Mouse (Mus musculus): ENCODE data around the gene Cyp4a29. TPM values are rescaled to one million over a fixed set of nuclear protein-coding genes. Genes with fewer than 3 reads are reported as not detected.
"Not testable (repeated sequence)": the region's sequence is repeated elsewhere in the genome, so short reads cannot be mapped to it uniquely, and the experiment has no call there.

Cyp4a29 gene
- total and polyA plus RNA-seq, 3 experiments = not detected

DNA sequence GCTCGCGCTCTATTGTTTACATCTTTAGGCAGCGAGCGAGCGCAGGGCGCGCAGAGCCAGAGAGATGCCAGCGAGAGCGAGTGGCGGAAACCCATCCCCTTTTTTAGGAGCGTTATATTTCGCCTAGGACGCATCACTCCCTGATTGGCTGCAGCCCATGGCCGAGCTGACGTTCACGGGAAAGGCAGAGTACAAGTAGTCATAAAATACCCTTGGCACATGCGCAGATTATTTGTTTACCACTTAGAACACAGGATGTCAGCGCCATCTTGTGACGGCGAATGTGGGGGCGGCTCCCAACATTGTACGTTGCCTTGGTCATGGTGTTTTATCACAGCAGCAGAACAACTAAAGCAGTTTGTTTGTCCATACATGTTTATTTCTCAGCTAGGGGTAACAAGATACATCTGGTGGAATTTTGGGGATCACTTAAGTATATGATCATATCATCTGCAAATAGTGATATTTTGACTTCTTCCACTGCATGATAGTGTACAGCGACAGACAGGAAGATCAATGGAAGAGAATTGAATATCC lies 39.4 kb downstream of the Cyp4a29 start:
- not testable (repeated sequence) for H3K9ac ChIP-seq (ENCODE audit: control insufficient read depth, low read depth, low read length, poor library complexity, severe bottlenecking); H3K9me3 ChIP-seq (replicated peaks; ENCODE audit: insufficient read depth, low read length); H3K4me3 ChIP-seq (ENCODE audit: control insufficient read depth in 1 of 2, insufficient read depth in 1 of 2, low read depth in 2 of 2, low read length in 2 of 2)

DNA sequence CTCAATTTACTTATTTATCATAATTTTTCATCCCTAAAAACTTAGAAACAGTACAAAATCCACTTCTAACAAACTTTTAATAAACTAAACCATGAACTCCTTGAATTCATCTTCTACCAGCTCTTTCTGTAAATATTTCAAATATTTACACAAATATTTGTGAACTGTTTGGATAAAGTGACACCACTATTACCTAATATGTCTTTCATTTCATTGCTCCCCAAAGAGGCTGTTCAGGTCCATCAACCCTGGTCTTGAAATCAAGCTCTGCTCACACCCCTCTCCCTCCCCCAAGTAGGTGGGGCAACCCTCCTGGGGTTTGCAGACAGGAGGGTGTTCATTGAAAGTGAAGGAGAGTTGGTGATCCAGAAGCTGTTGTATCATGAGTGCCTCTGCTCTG lies 56.9 kb downstream of the Cyp4a29 start, which contains the start of gene Cyp4a12a:
TSS of gene Cyp4a12a (plus strand) at position 301 of the 400 bp plus-strand sequence.
- H3K9ac ChIP-seq (ENCODE audit: control insufficient read depth, low read depth, low read length, poor library complexity, severe bottlenecking); H3K79me2 ChIP-seq (ENCODE audit: control insufficient read depth, insufficient read depth, low read length, poor library complexity); H3K4me1 ChIP-seq (ENCODE audit: control insufficient read depth in 1 of 2, insufficient read depth in 2 of 2, low read length in 2 of 2); H3K4me3 ChIP-seq (ENCODE audit: control insufficient read depth in 1 of 2, insufficient read depth in 1 of 2, low read depth in 2 of 2, low read length in 2 of 2); H3K36me3 ChIP-seq (ENCODE audit: control insufficient read depth in 1 of 2, insufficient read depth in 2 of 2, low read length in 2 of 2); H3K27ac ChIP-seq (ENCODE audit: control insufficient read depth, low read depth, low read length); H3K9me3 ChIP-seq (replicated peaks; ENCODE audit: insufficient read depth, low read length); DNase-seq (ENCODE audit: low read depth, low spot score); H3K27me3 ChIP-seq (ENCODE audit: control insufficient read depth in 1 of 2, insufficient read depth in 2 of 2, low read length in 2 of 2): not testable (repeated sequence)

More for the DNA sequence above, 39.4 kb downstream of the Cyp4a29 start:
- DNase-seq (ENCODE audit: low read depth, low spot score); H3K4me1 ChIP-seq (ENCODE audit: control insufficient read depth in 1 of 2, insufficient read depth in 2 of 2, low read length in 2 of 2); H3K27me3 ChIP-seq (ENCODE audit: control insufficient read depth in 1 of 2, insufficient read depth in 2 of 2, low read length in 2 of 2); H3K79me2 ChIP-seq (ENCODE audit: control insufficient read depth, insufficient read depth, low read length, poor library complexity); H3K36me3 ChIP-seq (ENCODE audit: control insufficient read depth in 1 of 2, insufficient read depth in 2 of 2, low read length in 2 of 2); H3K27ac ChIP-seq (ENCODE audit: control insufficient read depth, low read depth, low read length): not testable (repeated sequence)

Other genes with a start within 250 kb of the Cyp4a29 start
- 5.0 and 5.9 TPM in 2 replicates for gene Stil, start 241.9 kb upstream of the Cyp4a29 start, total RNA-seq (2012; rRNA removed)
- 1 to 10 TPM in 1 of 2 experiments, not detected in 1; 9.1 TPM for gene Stil, start 241.9 kb upstream of the Cyp4a29 start, polyA plus RNA-seq (2012; ENCODE audit: insufficient read depth in 1 of 2, insufficient read length in 2 of 2, low read depth in 1 of 2, low replicate concordance in 2 of 2, missing spikeins in 1 of 2)
- gene Tal1, start 185.7 kb upstream of the Cyp4a29 start, total RNA-seq (2012; rRNA removed) = 21.2 and 34.9 TPM in 2 replicates
- 10 to 100 TPM in 1 of 2 experiments, not detected in 1; 48.9 TPM for gene Tal1, start 185.7 kb upstream of the Cyp4a29 start, polyA plus RNA-seq (2012; ENCODE audit: insufficient read depth in 1 of 2, insufficient read length in 2 of 2, low read depth in 1 of 2, low replicate concordance in 2 of 2, missing spikeins in 1 of 2)
- not detected in 2 replicates for gene Pdzk1ip1, start 153.4 kb upstream of the Cyp4a29 start, total RNA-seq (2012; rRNA removed)
- gene Pdzk1ip1, start 153.4 kb upstream of the Cyp4a29 start, polyA plus RNA-seq (2012; ENCODE audit: insufficient read depth in 1 of 2, insufficient read length in 2 of 2, low read depth in 1 of 2, low replicate concordance in 2 of 2, missing spikeins in 1 of 2) = under 1 TPM in 1 of 2 experiments, not detected in 1; 0.14 TPM
- 0.04 and 0.07 TPM in 2 replicates for gene Cyp4x1, start 107.8 kb upstream of the Cyp4a29 start, total RNA-seq (2012; rRNA removed)
- under 1 TPM in 1 of 2 experiments, not detected in 1; 0.47 TPM for gene Cyp4x1, start 107.8 kb upstream of the Cyp4a29 start, polyA plus RNA-seq (2012; ENCODE audit: insufficient read depth in 1 of 2, insufficient read length in 2 of 2, low read depth in 1 of 2, low replicate concordance in 2 of 2, missing spikeins in 1 of 2)
- not detected in 2 replicates for gene Cyp4a12a, start 57.0 kb downstream of the Cyp4a29 start, total RNA-seq (2012; rRNA removed)
- not detected for gene Cyp4a12a, start 57.0 kb downstream of the Cyp4a29 start, polyA plus RNA-seq (2012; ENCODE audit: insufficient read depth in 1 of 2, insufficient read length in 2 of 2, low read depth in 1 of 2, low replicate concordance in 2 of 2, missing spikeins in 1 of 2)
- not detected in 2 replicates for gene Cyp4a12b, start 169.5 kb downstream of the Cyp4a29 start, total RNA-seq (2012; rRNA removed)
- gene Cyp4a12b, start 169.5 kb downstream of the Cyp4a29 start, polyA plus RNA-seq (2012; ENCODE audit: insufficient read depth in 1 of 2, insufficient read length in 2 of 2, low read depth in 1 of 2, low replicate concordance in 2 of 2, missing spikeins in 1 of 2) = not detected
- gene Cyp4a30b, start 210.5 kb downstream of the Cyp4a29 start, total RNA-seq (2012; rRNA removed) = not detected in 2 replicates
- not detected for gene Cyp4a30b, start 210.5 kb downstream of the Cyp4a29 start, polyA plus RNA-seq (2012; ENCODE audit: insufficient read depth in 1 of 2, insufficient read length in 2 of 2, low read depth in 1 of 2, low replicate concordance in 2 of 2, missing spikeins in 1 of 2)

All from MEL (cell line).